Mouse (Mus musculus) right cerebral cortex, postnatal 36 days (tissue): ENCODE measurements around the gene Ccl6.

Experiments
- DNase-seq, 2 experiments: peaks; one replicate each; pipeline ENCODE4 v3.0.0; 2022; ENCODE audit warnings: low spot score in 2 of 2, mixed read lengths in 1 of 2

Ccl6 gene

GRCm38 (mm10) chr11:83592853-83593252 lies at the start of gene Ccl6:
Gene Ccl6, minus strand, starts transcription at chr11:83593087.
- DNase-seq, result no peak

GRCm38 (mm10) chr11:83641216-83641615 lies 48.3 kb upstream of the Ccl6 start:
- no peak for DNase-seq

DNA sequence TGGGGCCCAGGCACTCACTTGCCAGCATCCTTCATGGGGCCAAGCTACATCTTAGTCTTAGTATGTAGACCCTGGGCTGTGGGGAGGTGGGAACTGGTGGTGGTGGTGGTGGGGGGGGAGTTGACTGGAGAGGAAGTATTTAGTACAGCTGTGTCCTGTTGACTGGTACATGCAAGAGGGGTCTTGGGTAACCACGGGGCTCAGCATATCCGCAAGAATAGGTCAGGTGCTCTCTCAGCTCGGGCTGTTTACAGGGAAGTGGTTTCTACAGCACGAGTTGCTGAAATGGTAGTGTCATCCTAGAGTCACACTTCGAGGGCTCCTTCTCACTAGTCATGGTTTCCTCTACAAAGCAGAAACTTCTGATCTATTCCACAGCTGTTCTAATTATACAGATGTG lies 47.3 kb upstream of the Ccl6 start:
- DNase-seq, result no peak

DNA sequence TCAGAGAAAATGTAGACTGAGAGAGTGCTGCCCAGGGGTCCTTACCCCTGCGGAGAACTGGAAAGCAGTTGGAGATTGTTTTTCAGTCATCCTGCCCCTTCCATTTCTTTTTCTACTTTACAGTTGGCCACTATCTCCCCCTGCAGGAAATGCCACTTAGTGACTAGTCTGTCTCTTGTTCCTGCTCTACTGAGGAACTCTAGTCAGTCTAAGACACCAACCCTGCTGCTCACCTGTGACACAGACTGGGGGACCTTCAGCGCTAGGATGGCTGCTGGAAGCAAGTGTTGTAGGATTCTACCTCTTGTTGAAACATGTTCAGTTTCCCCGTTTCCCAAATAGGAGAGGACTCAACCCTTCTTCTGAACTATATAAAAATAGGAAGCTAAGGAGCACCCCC lies 46.6 kb upstream of the Ccl6 start:
- DNase-seq, result no peak

GRCm38 (mm10) chr11:83638934-83639333 lies 46.0 kb upstream of the Ccl6 start:
- no peak for DNase-seq

DNA sequence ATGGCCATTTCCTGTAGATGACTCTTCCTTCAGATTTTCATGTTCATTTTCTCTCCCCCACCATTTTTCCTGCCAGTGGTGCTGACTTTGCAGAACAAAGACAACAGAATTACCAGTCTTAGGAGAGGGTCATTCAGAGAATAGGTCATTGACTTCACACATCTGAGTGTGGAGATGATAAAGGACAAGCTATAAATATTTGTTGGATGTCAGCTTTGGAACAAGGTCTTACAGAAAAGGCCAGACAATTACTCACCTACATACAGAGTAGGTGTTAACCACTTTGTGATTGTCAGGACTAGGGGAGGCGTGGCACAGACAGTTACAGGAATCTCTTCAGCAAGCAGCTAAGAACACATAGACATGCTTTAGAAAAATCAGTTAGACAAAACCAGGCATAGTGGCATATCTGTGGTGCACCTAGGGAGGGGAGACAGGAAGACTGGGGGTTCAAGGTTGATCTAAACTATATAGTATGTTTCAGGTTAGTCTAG lies 43.9 kb upstream of the Ccl6 start:
- no peak for DNase-seq

- no peak for DNase-seq
These were observed 42.0 kb upstream of the Ccl6 start for GRCm38 (mm10) chr11:83634898-83635297.

GRCm38 (mm10) chr11:83634425-83634824 lies 41.5 kb upstream of the Ccl6 start:
- DNase-seq, result no peak

GRCm38 (mm10) chr11:83632744-83633143 lies 39.9 kb upstream of the Ccl6 start:
- DNase-seq, result no peak

- DNase-seq, result no peak
These were observed 38.2 kb upstream of the Ccl6 start for GRCm38 (mm10) chr11:83631065-83631464.

DNA sequence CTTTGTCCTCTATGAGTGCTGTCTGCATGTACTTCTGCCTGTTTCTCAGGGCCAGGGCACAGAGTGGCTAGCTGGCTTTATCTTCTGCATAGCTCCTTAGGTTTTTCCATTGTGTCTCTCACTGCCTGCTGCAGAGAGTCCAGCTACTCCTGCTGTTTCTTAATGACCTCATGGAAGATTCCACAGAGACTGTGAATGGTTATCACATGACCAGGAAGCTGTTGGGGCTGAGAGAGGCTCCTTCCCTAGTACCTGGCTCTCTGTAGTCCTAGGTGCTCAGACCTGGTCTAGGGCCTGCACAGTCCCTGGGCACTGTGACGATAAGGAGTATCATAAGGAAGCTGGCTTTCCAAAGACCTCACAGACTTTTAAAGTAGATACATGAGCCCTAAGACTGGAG lies 37.7 kb upstream of the Ccl6 start:
- no peak for DNase-seq

DNA sequence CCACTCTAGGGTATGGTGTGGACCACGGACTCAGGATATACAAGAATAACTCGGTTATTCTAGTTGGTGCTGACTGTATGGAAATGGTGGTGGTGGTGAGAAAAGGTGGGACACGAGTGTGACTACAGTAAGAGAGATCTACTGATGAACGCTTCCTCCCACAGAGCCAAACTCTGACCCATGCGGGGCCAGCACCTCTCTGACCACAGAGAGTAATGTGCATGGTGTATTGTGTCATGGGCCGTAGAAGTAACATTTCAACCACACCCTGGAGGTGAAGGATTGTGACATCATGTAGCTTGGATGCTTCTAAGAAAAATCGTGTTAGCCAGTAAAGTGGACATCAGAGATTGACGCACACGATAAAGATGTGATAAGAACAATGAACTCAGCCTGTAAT lies 35.9 kb upstream of the Ccl6 start:
- no peak for DNase-seq

DNA sequence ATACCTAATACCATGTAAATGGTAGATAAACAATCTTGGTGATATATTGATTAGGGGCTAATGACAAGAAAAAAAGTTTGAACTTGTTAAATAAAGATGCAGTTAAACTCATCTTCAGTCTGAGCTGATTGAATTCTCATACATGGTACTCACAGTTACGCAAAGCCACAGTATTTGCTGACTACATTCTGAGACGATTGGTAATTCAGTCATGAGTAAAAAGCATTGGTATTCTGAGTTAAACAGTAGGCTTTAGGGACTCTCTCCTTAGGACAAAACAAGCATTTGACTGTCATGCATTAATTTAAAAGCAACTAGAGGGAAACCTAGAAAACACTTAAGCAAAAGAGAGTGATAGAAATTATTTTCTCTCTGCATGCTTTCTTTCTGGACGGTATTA lies 30.7 kb upstream of the Ccl6 start:
- DNase-seq, result no peak

- no peak for DNase-seq
These were observed 26.1 kb upstream of the Ccl6 start for GRCm38 (mm10) chr11:83619037-83619436.

DNA sequence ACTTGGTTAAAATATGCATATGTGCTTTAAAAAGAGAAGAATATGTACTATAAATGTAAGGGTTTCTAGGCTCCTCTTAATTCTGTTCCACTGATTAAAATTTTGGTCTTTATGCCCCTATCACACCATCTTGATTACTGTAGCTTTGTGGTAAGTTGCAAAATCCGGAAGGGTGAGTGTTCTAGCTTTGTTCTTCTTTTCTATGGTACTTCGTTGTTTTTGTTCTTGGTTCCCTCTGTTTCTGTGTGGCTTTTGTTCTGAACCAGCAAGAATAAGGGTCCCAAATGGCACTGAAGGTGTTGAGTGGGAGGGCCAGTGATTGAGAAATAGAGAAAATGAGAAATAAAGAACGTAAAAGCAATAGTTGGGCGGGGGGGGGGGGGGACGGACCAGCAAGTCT lies 25.4 kb upstream of the Ccl6 start:
- DNase-seq, result no peak

DNA sequence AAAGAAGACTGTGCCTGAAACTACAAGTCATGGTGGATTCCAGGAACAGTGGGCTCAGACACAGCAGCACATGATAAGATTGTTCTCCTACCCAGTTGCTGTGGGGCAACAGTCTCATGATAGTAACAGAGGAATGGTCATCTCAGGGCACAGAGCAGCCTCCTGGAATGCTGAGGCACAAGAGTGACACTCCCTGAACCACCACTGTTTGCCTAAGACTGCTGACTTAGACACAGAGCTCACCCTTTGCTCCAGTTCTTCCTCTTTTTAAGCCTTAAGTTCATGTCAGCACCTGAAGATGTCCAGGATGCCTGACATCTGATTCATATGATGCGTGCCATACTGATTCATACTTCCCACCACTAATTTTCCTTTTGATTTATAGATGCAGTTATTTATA lies 23.7 kb upstream of the Ccl6 start:
- DNase-seq, result no peak

DNA sequence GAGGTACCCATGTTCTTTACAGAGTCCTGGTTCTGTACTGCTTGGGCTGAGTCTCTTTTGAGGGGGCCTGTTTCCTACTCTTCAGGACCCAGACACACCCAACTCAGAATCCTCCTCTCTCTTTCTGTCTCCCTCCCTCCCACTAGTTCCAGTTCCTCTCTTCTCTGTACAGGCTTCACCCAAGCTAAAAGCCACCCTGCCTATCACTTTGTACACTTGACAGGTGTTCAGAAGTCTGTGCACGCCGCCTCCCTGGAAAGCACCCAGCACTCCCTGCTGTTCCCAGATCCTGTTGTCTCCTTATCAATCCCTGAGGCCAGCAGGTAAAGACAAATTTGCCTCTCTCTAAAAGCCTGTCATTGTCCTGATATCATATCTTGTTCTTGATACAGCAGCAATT lies 18.0 kb upstream of the Ccl6 start:
- no peak for DNase-seq

DNA sequence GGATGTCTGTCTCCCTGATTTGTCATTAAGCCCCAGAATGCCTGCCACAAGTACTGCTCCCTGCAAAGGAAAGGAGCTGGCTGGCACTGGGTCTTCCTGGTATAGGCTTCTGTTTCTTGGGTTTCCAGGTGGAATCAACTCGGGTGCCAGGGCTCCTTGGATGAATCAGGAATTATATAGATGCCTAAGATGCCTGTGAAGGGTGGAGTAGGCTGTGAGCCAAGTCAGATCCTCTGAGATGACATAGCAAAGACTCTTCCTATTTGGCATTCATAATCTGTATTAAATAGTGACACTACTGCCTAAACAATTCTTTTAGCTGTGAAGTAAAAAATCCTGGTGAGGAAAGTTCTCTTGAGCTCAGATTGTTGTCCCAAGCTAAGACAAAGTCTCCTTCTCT lies 13.5 kb upstream of the Ccl6 start:
- no peak for DNase-seq

DNA sequence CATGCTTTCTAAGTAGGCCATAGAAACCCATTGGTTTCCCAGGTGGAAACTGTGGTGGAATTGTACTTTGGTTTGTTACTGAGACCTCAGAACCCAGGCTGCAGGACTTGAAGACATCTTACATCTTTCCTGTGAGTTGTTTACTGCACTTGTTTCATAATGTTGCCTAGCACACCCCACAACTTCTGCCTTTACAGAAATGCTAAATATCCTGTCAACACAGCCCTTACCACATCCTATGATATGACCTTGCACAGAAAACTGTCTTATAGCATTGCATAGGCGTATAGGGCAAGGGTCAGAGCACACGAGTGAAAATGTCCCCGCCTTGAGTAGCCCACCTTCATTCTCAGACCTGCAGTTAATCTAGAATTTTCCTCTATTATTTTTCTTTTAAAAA lies 12.6 kb upstream of the Ccl6 start:
- no peak for DNase-seq

DNA sequence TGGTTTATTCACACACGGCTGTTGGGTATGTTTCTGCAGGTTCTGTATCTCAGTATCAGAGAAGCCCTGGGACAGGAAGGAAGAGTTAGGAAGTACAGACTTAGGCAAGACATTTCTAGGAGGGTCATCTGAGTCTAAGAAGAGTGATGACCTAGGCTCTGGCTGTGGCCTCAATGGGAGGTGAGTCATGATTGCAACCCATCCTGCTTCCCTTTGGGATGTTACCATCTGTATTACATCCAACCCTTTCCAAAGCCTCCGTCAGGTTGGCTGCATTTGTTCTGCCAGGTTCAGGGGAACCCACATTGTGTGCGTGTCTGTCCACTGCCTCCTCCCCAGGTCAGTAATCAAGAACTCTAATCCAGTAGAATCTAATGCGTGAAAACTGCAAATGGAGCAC lies 11.8 kb upstream of the Ccl6 start:
- no peak for DNase-seq

GRCm38 (mm10) chr11:83603399-83603798 lies 10.5 kb upstream of the Ccl6 start:
- no peak for DNase-seq

DNA sequence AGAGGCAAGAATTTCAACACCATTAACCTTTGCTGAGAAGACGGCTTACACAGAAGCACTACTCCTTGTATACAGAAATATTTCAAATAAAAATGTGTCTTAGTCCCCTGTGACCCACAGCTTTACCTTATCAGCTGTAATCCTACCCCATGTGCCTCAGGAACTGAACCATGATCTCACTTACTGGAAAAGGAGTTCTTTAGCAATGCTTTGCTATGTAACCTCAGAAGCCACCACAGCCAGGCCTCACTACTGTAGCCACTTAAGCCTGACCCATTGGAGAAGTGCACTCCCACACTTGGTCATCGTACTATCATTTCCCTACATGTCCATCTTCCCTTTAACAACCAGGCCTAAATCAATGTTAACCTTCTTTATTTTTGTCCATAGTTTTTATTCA lies 7.7 kb upstream of the Ccl6 start:
- DNase-seq, result no peak

DNA sequence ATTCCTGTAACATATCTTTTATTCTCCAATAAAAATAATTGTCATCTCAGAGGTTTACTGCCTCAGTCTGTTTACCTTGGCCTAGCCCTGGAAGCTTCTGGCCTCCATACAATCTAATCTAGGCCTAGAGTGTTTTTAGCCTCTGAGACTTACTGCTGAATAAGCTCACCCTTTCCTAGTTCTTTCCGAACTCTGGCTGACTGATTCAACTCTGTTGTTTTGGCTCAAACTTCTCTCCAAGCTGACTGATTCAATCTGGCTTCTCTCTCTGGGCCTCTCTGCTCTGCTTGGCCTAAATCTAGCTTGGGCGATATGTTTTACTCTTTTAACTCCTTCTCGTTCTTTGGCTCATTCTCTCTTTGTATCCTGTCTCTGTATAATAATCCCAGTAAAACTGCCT lies 6.1 kb upstream of the Ccl6 start:
- DNase-seq, result no peak

DNA sequence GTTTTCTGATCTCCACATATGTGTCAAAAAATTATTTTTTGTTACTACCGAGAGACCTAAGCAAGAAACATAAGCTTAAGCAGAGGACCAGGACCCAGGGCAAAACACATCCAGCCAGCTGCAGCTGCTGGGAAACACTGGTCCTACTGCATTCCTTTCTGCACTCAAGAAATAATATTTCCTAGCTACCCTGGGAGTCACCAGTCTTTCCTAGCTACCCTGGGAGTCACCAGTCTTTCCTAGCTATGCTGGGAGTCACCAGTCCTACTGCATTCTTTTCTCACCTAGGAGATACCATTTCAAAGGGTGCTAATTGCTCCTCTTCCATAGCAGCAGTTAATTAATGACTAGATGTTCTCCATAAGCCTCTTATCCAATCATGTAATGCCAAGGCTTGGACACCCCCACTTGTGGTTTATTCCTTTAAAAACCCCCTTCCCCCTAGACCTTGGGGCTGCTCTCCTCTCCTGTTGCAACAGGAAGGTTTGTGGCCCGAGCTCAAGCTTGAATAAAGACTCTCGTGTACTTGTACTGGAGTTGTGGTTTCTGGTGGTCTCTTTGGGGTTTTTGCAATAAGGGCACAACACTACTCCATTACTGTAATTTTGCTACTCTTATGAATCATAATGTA lies 5.4 kb upstream of the Ccl6 start:
- no peak for DNase-seq
